Comparison of ENCODE assay signal across 17 mouse cellular contexts in the genomic region with DNA sequence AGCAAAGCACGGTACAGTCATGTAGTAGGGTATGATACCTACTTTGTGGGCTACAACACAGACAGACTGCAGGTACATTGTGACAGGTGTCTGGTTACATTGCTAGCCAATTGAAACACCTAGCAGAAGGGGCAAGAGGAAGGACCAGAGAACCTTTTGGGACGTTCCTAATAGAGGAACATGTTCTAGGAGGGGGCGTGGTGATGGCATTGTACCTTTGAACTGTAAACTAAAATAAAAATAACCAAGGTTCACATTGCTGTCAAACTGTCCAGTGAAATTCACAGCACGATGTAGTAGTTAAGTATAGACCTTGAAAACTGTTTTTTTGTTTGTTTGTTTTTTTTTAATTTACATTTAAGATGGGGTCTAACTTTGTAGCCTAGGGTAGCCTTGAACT. TPM values are rescaled to one million over a fixed set of nuclear protein-coding genes. Genes with fewer than 3 reads are reported as not detected.
"Had no signal": no experiment of that assay in that cellular context is flagged by ENCODE, and none has a peak within 500 bp of the region (broad histone marks: within the 10 kb centered on the region; RNA-seq: fewer than 3 reads in every experiment).

No protein-coding gene starts in this region.

- H3K36me3 ChIP-seq: lung, embryonic 15.5 days; midbrain, embryonic 13.5 days; midbrain, embryonic 15.5 days; neural tube, embryonic 12.5 days; stomach, embryonic 15.5 days had no signal

- H3K27me3 ChIP-seq: lung, embryonic 15.5 days; megakaryocyte, embryonic 14.5 days; midbrain, embryonic 13.5 days; midbrain, embryonic 15.5 days; neural tube, embryonic 12.5 days; stomach, embryonic 15.5 days had no signal

- H3K4me2 ChIP-seq: lung, embryonic 15.5 days; midbrain, embryonic 11.5 days; midbrain, embryonic 13.5 days; midbrain, embryonic 15.5 days; neural tube, embryonic 12.5 days; stomach, embryonic 15.5 days had no signal

- H3K27ac ChIP-seq: lung, embryonic 15.5 days; macrophage; midbrain, embryonic 13.5 days; midbrain, embryonic 15.5 days; neural tube, embryonic 12.5 days; stomach, embryonic 15.5 days; stomach, postnatal 0 days had no signal

- ATAC-seq: lung, postnatal 0 days; midbrain, embryonic 13.5 days; midbrain, embryonic 15.5 days had no signal

- H3K9ac ChIP-seq: lung, embryonic 15.5 days; midbrain, embryonic 13.5 days; midbrain, embryonic 15.5 days; neural tube, embryonic 12.5 days; stomach, embryonic 15.5 days had no signal

- H3K4me1 ChIP-seq: megakaryocyte, embryonic 14.5 days; midbrain, embryonic 13.5 days; midbrain, embryonic 15.5 days; neural tube, embryonic 12.5 days; stomach, embryonic 15.5 days had no signal

- DNase-seq: lung, adult 2 months; lung, postnatal 14 days; lung, postnatal 36 days; right cerebral cortex, postnatal 14 days; thymus, adult 2 months; thymus, postnatal 25 days; thymus, postnatal 4 days had no signal

- H3K4me3 ChIP-seq: lung, embryonic 15.5 days; megakaryocyte, embryonic 14.5 days; midbrain, embryonic 13.5 days; midbrain, embryonic 15.5 days; neural tube, embryonic 12.5 days; stomach, embryonic 15.5 days had no signal

- H3K9me3 ChIP-seq: lung, embryonic 15.5 days; midbrain, embryonic 13.5 days; midbrain, embryonic 15.5 days; neural tube, embryonic 12.5 days; stomach, embryonic 15.5 days had no signal

RNA-seq across cellular contexts. Expression of gene Ror1, which starts 40.5 kb away (rescaled TPM):
- polyA plus RNA-seq: macrophage had no signal
